Mouse (Mus musculus): ENCODE data around the gene Sppl2a. TPM values are rescaled to one million over a fixed set of nuclear protein-coding genes. Genes with fewer than 3 reads are reported as not detected.
"Not testable (repeated sequence)": the region's sequence is repeated elsewhere in the genome, so short reads cannot be mapped to it uniquely, and the experiment has no call there.

Gene Sppl2a
- polyA plus RNA-seq, 1 experiment: 19.8 TPM

DNA sequence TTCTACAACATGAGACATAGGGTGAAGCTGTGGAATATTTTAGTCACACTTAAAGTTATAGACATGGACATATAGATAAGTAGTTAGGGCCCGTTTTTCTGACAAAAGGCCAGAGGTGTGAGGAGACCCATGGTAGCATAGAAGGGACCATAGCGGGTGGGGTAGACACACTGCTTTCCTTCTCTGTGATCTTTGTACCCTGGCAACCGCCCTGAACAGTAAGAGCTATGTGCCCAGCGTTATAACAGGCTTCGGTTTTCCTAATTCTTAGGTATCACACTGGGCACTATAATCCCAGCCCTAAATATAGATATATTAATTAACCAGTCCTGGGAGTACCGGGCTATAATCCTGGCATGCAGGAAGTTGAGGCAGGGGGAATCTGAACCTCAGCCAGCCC, 36.1 kb downstream of the Sppl2a start:
- Histone ChIP-seq H3K4me3 (ENCODE audit: control insufficient read depth, low read depth, low read length) (no peak overlapping the region), H3K36me3 (ENCODE audit: control insufficient read depth, insufficient read depth, low read length) (no peaks in the 10 kb centered on the region), H3K4me1 (ENCODE audit: control insufficient read depth, insufficient read depth, low read length) (no peaks in the 10 kb centered on the region), H3K27me3 (ENCODE audit: control insufficient read depth, insufficient read depth, low read length) (no peaks in the 10 kb centered on the region), H3K27ac (ENCODE audit: control insufficient read depth, insufficient read depth, low read depth, low read length) (no peak overlapping the region)
- TF ChIP-seq CTCF (IDR thresholded peaks at IDR 0.05; ENCODE audit: control insufficient read depth, insufficient read depth, insufficient replicate concordance, low read depth, low read length) (no peak), POLR2A (IDR thresholded peaks at IDR 0.05; ENCODE audit: control insufficient read depth, low read depth, low read length) (no peak)

DNA sequence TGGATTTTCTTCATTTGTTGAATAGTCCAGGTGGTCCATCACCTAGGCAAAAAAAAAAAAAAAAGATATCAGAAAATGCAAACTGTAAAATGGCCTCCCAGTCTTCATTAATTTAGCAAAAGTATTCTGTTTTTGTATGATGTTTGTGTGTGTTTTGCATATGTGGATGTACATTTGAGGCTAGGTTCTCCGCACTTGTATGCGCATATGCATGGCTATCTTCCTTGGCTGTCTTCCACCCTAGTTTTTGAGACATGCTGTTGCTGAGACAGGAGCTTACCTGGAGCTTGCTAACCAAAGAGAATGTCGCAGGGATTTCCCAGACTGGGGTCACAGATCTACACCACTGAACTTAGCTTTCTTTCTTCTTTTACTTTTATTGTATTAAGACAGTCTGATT, 38.8 kb downstream of the Sppl2a start:
- Histone ChIP-seq H3K27ac (ENCODE audit: control insufficient read depth, insufficient read depth, low read depth, low read length) (no peak overlapping the region), H3K36me3 (ENCODE audit: control insufficient read depth, insufficient read depth, low read length) (no peaks in the 10 kb centered on the region), H3K4me1 (ENCODE audit: control insufficient read depth, insufficient read depth, low read length) (no peaks in the 10 kb centered on the region), H3K27me3 (ENCODE audit: control insufficient read depth, insufficient read depth, low read length) (no peaks in the 10 kb centered on the region), H3K4me3 (ENCODE audit: control insufficient read depth, low read depth, low read length) (no peak overlapping the region)
- no peak for TF ChIP-seq POLR2A (IDR thresholded peaks at IDR 0.05; ENCODE audit: control insufficient read depth, low read depth, low read length)
- TF ChIP-seq CTCF (IDR thresholded peaks at IDR 0.05; ENCODE audit: control insufficient read depth, insufficient read depth, insufficient replicate concordance, low read depth, low read length): no peak

DNA sequence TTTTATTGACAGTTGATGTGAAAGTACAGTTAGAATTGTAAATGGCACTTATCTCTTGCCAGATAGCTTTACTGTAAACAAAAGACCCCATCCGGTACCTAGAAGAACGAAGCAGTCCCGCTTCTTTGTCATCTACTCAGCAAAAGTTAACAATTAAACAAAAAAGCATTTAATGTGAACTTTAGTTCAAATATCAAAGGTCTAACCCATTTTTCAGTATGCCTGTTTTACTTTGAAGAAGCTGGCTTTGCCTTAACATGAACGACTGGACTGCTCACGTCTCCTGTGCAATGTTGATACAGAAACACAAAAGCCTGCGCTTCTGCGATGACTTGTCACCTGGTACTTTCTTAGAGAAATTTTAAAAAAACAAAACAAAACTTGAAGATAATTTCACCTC, 40.7 kb downstream of the Sppl2a start:
- no peaks in the 10 kb centered on the region for H3K36me3 ChIP-seq (ENCODE audit: control insufficient read depth, insufficient read depth, low read length)
- TF ChIP-seq POLR2A (IDR thresholded peaks at IDR 0.05; ENCODE audit: control insufficient read depth, low read depth, low read length) (no peak), CTCF (IDR thresholded peaks at IDR 0.05; ENCODE audit: control insufficient read depth, insufficient read depth, insufficient replicate concordance, low read depth, low read length) (no peak)
- H3K4me1 ChIP-seq (ENCODE audit: control insufficient read depth, insufficient read depth, low read length): no peaks in the 10 kb centered on the region
- H3K27me3 ChIP-seq (ENCODE audit: control insufficient read depth, insufficient read depth, low read length): no peaks in the 10 kb centered on the region
- no peak overlapping the region for H3K4me3 ChIP-seq (ENCODE audit: control insufficient read depth, low read depth, low read length)
- no peak overlapping the region for H3K27ac ChIP-seq (ENCODE audit: control insufficient read depth, insufficient read depth, low read depth, low read length)

DNA sequence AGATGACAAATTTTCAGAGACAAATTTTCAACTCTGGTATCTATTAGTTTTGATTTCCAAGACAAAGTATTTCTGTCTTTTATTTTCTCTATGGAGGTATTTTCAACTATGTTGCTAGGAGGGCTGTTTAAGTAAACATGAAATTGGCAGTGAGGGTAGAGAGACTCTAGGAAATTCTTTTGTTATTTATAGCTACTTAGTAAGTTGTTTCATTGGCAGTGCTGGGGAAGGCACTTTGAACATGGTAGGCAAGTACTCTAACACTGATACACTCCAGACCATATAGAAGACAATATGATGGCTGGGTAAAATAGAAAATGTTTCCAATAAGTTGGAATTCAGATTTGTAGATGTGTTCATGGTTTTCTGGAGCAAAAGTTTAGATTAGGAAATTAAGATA, 41.3 kb downstream of the Sppl2a start:
- Histone ChIP-seq H3K27me3 (ENCODE audit: control insufficient read depth, insufficient read depth, low read length) (no peaks in the 10 kb centered on the region), H3K36me3 (ENCODE audit: control insufficient read depth, insufficient read depth, low read length) (no peaks in the 10 kb centered on the region), H3K27ac (ENCODE audit: control insufficient read depth, insufficient read depth, low read depth, low read length) (no peak overlapping the region), H3K4me1 (ENCODE audit: control insufficient read depth, insufficient read depth, low read length) (no peaks in the 10 kb centered on the region), H3K4me3 (ENCODE audit: control insufficient read depth, low read depth, low read length) (no peak overlapping the region)
- TF ChIP-seq POLR2A (IDR thresholded peaks at IDR 0.05; ENCODE audit: control insufficient read depth, low read depth, low read length): no peak
- TF ChIP-seq CTCF (IDR thresholded peaks at IDR 0.05; ENCODE audit: control insufficient read depth, insufficient read depth, insufficient replicate concordance, low read depth, low read length): no peak

DNA sequence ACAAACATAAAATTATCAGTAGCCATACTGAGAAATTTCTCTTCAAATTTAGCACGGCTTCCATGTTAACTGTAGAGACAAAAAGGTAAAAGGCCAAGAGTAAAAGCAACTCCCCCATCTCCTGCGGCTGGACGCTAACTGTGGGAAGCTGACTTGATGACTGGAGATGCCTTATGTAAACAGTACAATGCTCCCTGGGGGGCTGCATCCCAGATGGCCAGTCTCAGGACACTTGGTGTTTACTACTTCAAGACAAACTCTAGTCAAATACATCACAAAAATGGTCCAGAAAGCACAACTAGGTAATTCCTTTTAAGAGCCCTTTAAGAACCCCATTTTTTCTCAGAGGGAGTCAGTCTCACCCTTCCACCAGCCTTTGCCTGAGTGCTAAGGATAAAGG, 45.9 kb downstream of the Sppl2a start:
- Histone ChIP-seq H3K27me3 (ENCODE audit: control insufficient read depth, insufficient read depth, low read length) (no peaks in the 10 kb centered on the region), H3K4me1 (ENCODE audit: control insufficient read depth, insufficient read depth, low read length) (no peaks in the 10 kb centered on the region), H3K27ac (ENCODE audit: control insufficient read depth, insufficient read depth, low read depth, low read length) (no peak overlapping the region), H3K4me3 (ENCODE audit: control insufficient read depth, low read depth, low read length) (no peak overlapping the region), H3K36me3 (ENCODE audit: control insufficient read depth, insufficient read depth, low read length) (no peaks in the 10 kb centered on the region)
- TF ChIP-seq POLR2A (IDR thresholded peaks at IDR 0.05; ENCODE audit: control insufficient read depth, low read depth, low read length) (no peak), CTCF (IDR thresholded peaks at IDR 0.05; ENCODE audit: control insufficient read depth, insufficient read depth, insufficient replicate concordance, low read depth, low read length) (no peak)

DNA sequence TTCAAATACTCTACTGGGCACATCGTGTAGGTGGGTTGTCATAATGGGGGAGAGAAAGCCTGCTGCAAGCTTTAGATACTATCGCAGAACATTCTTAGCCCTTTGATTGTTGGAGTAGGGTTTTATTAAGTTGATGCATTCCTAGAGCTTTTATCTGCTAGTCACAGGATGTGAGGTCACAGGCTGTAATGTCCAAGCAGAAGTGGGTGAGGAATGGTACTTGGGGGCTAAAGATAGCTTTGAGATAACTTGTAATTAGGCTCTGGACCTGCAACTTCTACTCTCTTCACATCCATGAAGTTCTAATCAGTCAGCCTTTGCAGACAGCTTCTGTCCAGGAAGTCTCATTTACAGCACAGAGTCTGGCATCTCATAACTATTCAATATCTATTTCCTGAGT, 47.2 kb downstream of the Sppl2a start:
- no peaks in the 10 kb centered on the region for H3K4me1 ChIP-seq (ENCODE audit: control insufficient read depth, insufficient read depth, low read length)
- H3K4me3 ChIP-seq (ENCODE audit: control insufficient read depth, low read depth, low read length): no peak overlapping the region
- no peaks in the 10 kb centered on the region for H3K27me3 ChIP-seq (ENCODE audit: control insufficient read depth, insufficient read depth, low read length)
- no peaks in the 10 kb centered on the region for H3K36me3 ChIP-seq (ENCODE audit: control insufficient read depth, insufficient read depth, low read length)
- TF ChIP-seq POLR2A (IDR thresholded peaks at IDR 0.05; ENCODE audit: control insufficient read depth, low read depth, low read length) (no peak), CTCF (IDR thresholded peaks at IDR 0.05; ENCODE audit: control insufficient read depth, insufficient read depth, insufficient replicate concordance, low read depth, low read length) (no peak)
- H3K27ac ChIP-seq (ENCODE audit: control insufficient read depth, insufficient read depth, low read depth, low read length): no peak overlapping the region

DNA sequence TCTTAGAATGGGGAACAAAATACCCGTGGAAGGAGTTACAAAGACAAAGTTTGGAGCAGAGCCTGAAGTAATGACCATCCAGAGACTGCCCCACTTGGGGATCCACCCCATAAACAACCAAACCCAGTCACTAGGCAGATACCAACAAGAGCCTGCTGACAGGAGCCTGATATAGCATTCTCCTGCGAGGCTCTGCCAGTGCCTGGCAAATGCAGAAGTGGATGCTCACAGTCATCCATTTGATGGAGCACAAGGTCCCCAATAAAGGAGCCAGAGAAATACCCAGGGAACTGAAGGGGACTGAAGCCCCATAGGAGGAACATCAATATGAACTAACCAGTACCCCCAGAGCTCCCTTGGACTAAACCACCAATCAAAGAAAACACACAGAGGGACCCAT, 50.3 kb downstream of the Sppl2a start:
- not testable (repeated sequence) for H3K27ac ChIP-seq (ENCODE audit: control insufficient read depth, insufficient read depth, low read depth, low read length); H3K4me3 ChIP-seq (ENCODE audit: control insufficient read depth, low read depth, low read length); H3K36me3 ChIP-seq (ENCODE audit: control insufficient read depth, insufficient read depth, low read length); H3K27me3 ChIP-seq (ENCODE audit: control insufficient read depth, insufficient read depth, low read length); H3K4me1 ChIP-seq (ENCODE audit: control insufficient read depth, insufficient read depth, low read length)

- TF ChIP-seq CTCF (IDR thresholded peaks at IDR 0.05; ENCODE audit: control insufficient read depth, insufficient read depth, insufficient replicate concordance, low read depth, low read length): no peak
- no peak for TF ChIP-seq POLR2A (IDR thresholded peaks at IDR 0.05; ENCODE audit: control insufficient read depth, low read depth, low read length)
- Histone ChIP-seq H3K4me1 (ENCODE audit: control insufficient read depth, insufficient read depth, low read length) (no peaks in the 10 kb centered on the region), H3K27me3 (ENCODE audit: control insufficient read depth, insufficient read depth, low read length) (no peaks in the 10 kb centered on the region), H3K36me3 (ENCODE audit: control insufficient read depth, insufficient read depth, low read length) (no peaks in the 10 kb centered on the region), H3K27ac (ENCODE audit: control insufficient read depth, insufficient read depth, low read depth, low read length) (no peak overlapping the region), H3K4me3 (ENCODE audit: control insufficient read depth, low read depth, low read length) (no peak overlapping the region)
These were observed 55.0 kb downstream of the Sppl2a start for GRCm38 (mm10) chr2:126877991-126878390.

Data from testis, adult 2 months (tissue).